Mouse (Mus musculus): Measurements from ENCODE around the gene Clasp2. TPM values are rescaled to one million over a fixed set of nuclear protein-coding genes. Genes with fewer than 3 reads are reported as not detected.

The Clasp2 gene
- total RNA-seq, 2 experiments from 2014 or later: 95.4 TPM

DNA sequence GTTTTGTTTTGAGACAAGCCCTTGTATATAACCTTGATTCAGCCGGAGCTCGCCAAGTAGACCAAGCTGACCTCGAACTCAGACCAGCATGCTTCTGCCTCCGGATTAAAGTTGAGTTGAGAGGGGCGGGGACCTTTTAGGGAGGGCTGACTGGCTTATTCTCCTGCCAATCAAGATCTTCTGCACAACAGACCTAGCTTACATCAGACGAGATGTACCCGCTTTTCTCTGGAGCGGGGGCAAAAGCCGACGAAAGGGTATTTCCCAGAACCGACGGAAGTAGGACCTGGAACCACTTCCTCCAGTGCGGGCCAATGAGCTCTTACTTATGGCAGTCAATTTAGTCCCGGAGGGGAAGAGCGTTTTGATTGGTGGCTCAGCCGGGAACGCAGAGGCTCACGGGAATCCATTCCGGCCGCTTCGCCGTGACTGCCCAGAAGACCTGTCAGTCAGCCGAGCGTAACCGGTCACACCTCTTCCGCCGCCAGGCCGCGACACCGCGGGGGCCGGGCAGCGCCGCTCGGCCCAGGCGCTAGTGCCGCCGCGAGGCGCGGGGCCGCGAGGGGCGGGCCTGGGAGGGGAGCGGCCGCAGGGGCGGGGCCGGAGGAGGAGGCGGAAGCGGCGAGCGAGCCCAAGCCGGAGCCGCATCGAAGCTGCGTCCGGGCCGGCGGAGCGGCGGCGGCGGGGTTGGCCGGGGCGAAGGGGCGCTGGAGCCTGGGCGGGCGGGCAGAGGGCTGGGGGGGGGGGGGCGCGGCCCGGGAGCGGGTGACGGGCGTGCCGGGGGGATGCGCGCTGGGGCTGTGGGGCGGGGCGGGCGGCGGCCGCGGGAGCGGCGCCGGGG is 189.5 kb downstream of the Clasp2 start, which contains the start of gene Ubp1:
Gene Ubp1, plus strand, starts transcription at position 401 of the 841 bp plus-strand sequence.
- DNase-seq (ENCODE audit: low spot score in 2 of 2): peak; percentile 71 to 86

DNA sequence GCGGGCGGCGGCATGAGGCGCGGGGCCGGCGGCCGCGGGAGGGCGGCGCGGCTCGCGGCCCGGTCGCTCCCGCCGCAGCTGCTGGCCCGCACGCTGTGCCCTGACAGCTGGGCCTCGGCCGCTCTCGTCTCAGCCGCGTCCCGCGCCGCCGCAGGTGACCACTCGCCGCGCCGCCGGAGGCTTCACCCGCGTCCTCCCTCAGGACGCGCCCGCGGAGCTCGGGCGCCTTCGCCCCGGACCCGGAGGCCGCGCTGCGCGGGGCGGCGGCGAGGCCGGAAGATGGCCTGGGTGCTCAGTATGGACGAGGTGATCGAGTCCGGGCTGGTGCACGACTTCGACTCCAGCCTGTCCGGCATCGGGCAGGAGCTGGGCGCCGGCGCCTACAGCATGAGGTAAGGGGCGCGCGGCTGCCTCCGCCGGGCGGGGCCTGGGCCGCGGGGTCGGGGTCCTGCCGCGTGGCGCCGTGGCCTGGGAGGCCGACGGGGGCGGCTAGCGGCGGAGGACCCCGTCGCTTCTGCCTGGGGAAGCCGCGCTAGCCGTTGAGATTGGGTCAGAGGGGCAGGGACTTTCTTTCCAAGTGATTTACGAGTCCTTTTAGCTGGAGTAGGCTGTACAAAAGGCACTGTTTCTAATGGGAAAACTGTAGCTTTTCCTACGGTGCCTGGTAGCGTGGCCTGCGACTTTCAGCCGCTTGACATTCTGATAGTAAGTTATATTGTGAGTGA is 190.3 kb downstream of the Clasp2 start:
- DNase-seq (ENCODE audit: low spot score in 2 of 2): peak in 1 of 2 experiments; percentile 12

DNA sequence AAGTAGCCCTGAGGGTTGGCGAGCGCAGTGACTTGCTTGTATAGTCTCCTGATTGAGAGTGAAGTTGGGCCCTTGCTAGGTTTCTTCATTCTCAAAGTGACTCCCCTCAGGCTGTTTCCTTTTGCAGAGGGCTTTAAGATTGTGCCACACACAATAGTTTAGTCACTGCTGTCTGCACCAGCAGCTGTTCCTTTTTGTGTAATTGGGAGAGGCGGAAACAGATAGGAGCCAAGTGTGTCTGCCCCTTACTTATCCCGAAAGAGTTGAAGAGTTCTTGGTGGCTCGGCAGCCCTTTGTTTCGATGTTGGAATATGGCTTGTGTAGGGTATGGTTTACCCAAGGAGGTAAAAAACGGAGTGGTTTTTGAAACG is 190.8 kb downstream of the Clasp2 start:
- DNase-seq (ENCODE audit: low spot score in 2 of 2): peak in 1 of 2 experiments; percentile 7

DNA sequence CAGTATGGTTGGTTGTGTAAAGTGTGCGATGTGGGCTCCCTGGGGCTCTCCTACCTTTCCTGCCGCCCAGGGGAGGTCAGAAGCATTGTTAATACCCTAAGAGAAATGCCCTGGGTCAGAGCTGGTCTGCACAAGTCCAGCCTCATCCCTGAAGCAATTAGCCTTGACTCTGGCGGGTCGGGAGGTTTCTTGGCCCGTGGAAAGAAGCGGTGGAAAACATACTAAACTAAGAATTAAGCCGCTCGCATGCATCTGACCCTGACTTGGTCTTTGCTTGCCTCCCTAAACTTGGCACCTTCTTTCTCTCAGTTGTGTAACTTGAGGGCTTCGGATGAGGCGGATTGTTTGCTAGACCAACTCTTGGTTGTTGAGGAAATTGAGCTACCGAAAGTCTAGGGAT is 191.2 kb downstream of the Clasp2 start:
- no peak for DNase-seq (ENCODE audit: low spot score in 2 of 2)

- no peak for DNase-seq (ENCODE audit: low spot score in 2 of 2)
Observed at GRCm38 (mm10) chr9:113935638-113936037, 194.4 kb downstream of the Clasp2 start.

GRCm38 (mm10) chr9:113939063-113939850 is 198.0 kb downstream of the Clasp2 start:
- no peak for DNase-seq (ENCODE audit: low spot score in 2 of 2)

DNA sequence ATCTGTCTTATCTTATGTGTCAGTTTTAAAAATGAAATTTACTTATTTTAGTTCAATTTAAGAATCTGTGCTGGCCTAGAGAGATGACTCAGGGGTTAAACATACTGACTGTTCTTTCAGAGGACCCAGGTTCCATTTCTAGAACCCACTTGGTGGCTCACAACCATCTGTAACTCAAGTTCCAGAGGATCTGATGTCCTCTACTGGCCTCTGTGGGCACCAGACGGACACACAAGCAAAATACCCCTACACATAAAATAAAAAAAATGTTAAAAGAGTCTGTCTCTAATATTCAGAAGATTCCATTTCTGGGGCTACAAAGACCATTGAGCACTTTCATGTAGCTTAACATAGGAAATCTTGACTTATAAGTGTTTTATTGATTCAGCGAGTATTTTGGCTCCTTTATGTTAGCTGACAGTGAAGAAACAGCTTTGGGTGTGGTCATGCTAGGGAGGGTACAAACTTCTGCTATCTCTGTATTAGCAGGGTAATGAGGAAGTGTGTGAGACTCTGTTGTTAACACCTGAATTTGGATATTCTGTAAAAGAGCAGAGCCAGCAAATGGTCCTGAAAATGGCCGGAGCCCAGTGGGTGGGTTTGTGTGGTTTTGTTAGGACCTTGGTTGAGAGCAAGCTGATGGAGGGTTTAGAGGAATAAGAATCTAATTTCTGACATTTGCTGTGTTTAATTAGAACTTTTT is 200.0 kb downstream of the Clasp2 start:
- no peak for DNase-seq (ENCODE audit: low spot score in 2 of 2)

DNA sequence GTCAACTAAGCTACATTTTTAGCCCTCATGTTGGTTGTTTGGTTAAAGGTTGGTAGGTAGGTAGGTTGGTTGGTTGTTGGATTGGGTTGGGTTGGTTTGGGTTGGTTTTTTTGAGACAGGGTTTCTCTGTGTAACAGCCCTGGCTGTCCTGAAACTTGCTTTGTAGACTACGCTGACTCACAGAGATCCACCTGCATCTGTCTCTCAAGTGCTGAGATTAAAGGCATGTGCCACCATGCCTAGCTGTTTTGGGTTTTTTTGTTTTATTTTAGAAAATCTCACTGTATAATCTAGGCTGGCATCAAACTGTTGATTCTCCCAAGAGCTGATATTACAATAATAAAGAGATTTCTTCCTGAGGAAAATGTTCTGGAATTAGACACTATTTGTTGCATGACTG is 202.1 kb downstream of the Clasp2 start:
- no peak for DNase-seq (ENCODE audit: low spot score in 2 of 2)

DNA sequence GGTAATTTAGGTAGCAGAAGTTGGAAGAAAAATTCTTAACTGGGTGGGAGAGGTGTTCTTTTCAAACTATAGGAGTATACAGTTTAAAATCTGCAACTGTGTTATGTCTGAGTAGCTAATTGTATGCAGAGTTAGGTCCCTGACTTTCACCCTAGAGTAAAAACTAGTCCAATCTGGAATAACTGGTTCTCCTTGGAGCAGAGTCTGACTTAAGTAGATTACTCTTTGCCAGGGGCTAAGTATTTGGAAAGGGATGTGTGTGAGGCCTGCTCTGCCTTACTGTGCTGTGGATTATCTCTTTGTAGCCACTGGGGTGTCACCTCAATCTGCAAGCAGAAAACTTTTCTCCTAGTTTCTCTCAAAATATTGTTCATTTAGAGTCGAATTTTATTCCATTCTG is 205.9 kb downstream of the Clasp2 start:
- no peak for DNase-seq (ENCODE audit: low spot score in 2 of 2)

GRCm38 (mm10) chr9:113957777-113958176 is 216.5 kb downstream of the Clasp2 start:
- no peak for DNase-seq (ENCODE audit: low spot score in 2 of 2)

DNA sequence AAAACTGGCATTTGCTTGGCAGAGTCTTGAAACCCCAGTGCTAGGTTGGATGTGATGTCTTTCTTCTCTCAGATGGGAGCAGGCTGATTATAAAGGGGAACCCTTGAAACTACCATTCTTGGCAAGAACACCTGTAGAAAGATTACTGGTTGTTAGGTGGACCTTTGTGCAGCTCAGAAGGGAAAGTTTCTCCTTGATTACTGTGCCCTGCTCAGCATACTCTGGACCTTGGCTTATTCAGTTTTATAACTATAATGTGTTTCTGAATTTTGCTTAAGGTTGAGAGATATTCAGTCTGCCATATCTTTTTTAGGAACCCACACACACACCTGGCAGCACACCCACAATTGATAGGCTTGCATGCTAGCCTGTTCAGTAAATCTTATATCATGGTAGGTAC is 222.4 kb downstream of the Clasp2 start:
- DNase-seq (ENCODE audit: low spot score in 2 of 2): no peak

DNA sequence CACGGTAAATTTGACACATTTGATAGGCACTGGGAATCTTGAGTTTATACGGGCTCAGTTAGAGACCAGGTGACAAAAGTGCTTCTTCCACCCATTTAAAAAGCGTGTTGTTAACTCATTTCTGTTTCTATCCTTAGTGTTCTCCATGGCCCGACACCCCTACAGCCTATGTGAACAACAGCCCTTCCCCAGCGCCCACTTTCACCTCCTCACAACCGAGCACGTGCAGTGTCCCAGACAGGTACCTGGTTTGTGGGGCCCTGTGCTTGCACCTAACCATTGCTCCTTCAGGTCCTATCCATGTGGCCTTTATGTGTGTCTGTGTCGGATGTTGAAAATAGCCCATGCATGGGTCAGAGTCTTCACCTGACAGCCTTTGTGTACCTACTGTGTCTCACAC is 223.1 kb downstream of the Clasp2 start:
- no peak for DNase-seq (ENCODE audit: low spot score in 2 of 2)

DNA sequence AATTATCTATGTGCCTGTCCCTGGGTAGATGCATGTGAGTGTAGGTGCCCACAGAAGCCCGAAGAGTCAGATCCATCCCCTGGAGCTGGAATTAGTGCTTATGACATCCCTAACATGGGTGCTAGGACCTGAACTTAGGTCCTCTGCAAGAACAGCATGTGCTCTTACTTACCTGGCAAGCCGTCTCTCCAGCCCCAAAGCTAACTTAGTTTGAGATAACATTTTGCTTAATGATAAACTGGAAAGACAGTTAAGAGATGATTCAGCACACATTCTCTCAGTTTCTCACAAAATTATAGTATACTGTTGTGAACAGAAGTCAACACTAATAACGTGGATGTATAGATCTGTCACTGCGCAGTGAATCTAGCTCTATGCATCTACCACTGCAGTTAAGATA is 225.6 kb downstream of the Clasp2 start:
- DNase-seq (ENCODE audit: low spot score in 2 of 2): no peak

- no peak for DNase-seq (ENCODE audit: low spot score in 2 of 2)
Observed at GRCm38 (mm10) chr9:113968967-113969366, 227.7 kb downstream of the Clasp2 start.

Other genes starting within 250 kb of the Clasp2 start
- 100 to 1,000 TPM; 126 to 142 TPM for gene Pdcd6ip, start 33.2 kb upstream of the Clasp2 start, total RNA-seq (2021)
- gene Ubp1, start 189.5 kb downstream of the Clasp2 start, total RNA-seq (2021): 10 to 100 TPM; 89.4 to 90.8 TPM

All from adrenal gland, postnatal 4 days (tissue).